Mouse (Mus musculus) layer of hippocampus, adult 9-11 months (tissue): ENCODE results near the gene Nacad.

Experiments used
- DNase-seq: peaks from one replicate; pipeline ENCODE4 v3.0.0; 2022

Nacad gene

DNA sequence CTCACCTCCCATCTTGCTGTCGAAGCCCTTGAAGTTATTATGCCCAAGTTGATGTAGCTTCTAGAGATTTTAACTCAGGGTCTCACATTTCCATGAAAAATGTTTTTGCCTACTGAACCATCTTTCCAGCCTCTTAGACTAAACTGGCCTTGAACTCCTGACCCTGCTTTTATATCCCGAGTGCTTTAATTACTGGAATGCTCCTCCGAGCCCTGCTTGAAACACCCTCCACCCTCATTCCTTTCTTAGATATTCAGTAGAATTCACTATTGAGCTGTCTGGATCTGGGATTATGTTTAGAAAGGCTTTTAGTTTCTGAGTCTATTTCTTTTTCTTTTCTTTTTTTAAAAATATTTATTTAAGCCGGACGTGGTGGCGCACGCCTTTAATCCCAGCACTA is 26.5 kb downstream of the Nacad start:
- DNase-seq, result no peak

- DNase-seq, result no peak
Measured at GRCm38 (mm10) chr11:6576151-6576550, 29.7 kb downstream of the Nacad start.

GRCm38 (mm10) chr11:6569410-6569777 is 36.5 kb downstream of the Nacad start:
- no peak for DNase-seq

- DNase-seq, result peak; percentile 60
Measured at GRCm38 (mm10) chr11:6568584-6569409, 37.1 kb downstream of the Nacad start.

GRCm38 (mm10) chr11:6567951-6568350 is 37.9 kb downstream of the Nacad start:
- no peak for DNase-seq

- no peak for DNase-seq
Measured at GRCm38 (mm10) chr11:6566496-6566895, 39.4 kb downstream of the Nacad start.

GRCm38 (mm10) chr11:6563201-6563600 is 42.7 kb downstream of the Nacad start:
- no peak for DNase-seq

DNA sequence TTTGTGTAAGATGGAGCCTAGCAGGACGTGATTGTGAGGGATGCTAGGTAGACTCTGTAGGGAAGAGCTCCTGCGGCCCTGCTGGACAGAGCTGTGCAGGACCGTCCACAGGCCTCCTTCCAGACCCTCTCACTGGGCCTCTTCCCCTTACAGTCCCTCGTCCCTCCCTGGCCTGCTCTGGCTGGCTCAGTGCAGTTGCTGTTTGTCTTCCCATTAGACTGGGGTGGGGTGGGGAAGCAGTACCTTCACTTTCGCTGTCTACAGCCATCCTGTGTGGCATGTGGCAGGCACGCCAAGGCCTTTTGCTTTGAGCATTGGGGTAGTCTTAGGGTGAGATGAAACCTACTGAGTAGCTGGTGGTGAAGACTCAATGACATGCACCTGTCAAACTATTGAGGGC is 43.5 kb downstream of the Nacad start:
- no peak for DNase-seq

GRCm38 (mm10) chr11:6561474-6561873 is 44.4 kb downstream of the Nacad start:
- no peak for DNase-seq

DNA sequence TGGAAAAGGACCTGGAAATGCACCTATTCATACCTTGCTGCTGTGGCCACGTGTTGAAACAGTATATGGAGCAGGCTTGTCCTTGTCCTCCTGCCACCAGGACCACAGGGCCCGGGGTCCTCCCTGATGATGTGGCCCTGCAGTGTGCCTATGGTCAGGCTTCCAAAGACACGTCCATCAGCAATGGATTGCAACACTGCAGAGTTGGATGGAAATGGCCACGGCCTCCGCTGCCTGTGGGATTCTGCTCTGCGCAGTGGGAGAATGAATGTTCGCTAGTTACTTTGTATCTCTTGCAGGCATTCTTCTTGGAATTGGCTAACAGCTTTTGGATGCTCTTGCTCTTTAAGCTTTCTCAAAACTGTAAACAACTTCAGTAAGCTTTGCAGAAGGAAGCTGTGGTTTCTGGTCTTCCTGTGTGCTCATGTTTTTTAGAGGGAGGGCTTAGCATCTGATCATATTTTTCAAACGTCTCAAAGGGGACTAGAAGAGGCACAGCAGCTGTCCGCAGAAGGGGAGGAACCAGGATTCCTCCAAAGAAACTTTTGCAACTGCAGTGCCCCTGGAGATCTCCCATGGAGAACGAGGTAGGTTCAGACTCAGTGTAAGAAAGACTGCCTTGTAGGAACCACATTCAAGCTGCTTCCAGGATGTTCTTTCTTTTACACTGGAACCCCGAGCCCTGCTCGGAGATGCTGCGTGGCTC is 45.0 kb downstream of the Nacad start:
- DNase-seq, result no peak

GRCm38 (mm10) chr11:6559996-6560395 is 45.9 kb downstream of the Nacad start:
- no peak for DNase-seq

- no peak for DNase-seq
Measured at GRCm38 (mm10) chr11:6558234-6558633, 47.6 kb downstream of the Nacad start.

DNA sequence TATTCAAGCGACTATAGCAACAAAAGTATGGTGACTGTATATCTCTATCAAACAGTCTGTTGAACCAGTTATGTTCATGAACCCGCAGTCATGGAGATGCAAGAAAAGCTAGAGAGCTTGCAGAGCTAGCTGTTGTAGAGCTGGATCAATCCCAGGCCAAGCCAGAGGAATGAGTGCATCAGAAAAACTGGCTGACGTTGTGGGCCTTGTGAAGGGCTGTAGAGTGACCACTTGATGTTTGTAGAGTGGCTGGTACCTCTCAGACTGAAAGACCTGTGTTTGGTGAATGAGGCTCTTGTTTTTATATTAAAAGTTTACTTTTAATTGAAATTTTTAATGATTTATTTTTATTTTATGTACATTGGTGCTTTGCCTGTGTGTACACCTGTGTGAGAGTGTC is 55.7 kb downstream of the Nacad start:
- no peak for DNase-seq

DNA sequence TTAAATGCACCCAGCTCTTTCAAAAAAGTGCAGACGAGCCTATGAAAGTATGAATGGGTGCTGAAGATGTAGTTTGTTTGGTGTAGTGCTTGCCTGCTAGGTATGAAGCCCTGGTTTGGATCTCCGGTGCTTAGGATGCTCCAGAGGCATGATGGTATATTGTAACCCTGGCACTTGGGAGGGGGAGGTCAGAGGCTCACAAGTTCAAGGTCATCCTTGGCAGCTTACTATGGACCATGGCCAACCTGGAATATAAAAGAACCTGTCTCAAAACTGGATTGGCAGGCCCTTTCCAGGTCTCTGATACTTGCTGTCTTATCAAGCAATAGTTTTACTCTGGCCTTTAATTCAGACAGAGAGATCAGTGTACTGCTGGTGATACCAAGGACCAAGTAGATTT is 56.1 kb downstream of the Nacad start:
- no peak for DNase-seq
